Mouse (Mus musculus) forebrain, postnatal 0 days (tissue): ENCODE results near the gene Tra2b. TPM values are rescaled to one million over a fixed set of nuclear protein-coding genes. Genes with fewer than 3 reads are reported as not detected.
"Not testable (repeated sequence)": the region's sequence is repeated elsewhere in the genome, so short reads cannot be mapped to it uniquely, and the experiment has no call there.

Experiments used
- ATAC-seq: fragments of 200-750 bp; cut with Nextera tagmentation; 2 replicates; pipeline ENCODE4 v1.8.0; 2017; ENCODE audit warnings: mild to moderate bottlenecking, moderate library complexity
- DNase-seq: peaks from one replicate; pipeline ENCODE4 v3.0.0-alpha.2; 2015
- H3K27ac ChIP-seq: fragments of 300-500 bp; sonication (generic); 2 replicates; pipeline ENCODE4 v1.5.1; 2014; ENCODE audit warnings: low read depth, mild to moderate bottlenecking, antibody characterized with exemption, low read length, moderate library complexity, mixed read lengths
- H3K27me3 ChIP-seq: fragments of 300-500 bp; sonication (generic); 2 replicates; pipeline ENCODE4 v1.6.1; 2014; ENCODE audit warnings: mild to moderate bottlenecking, low read length, mixed read lengths; ENCODE audit not compliant: insufficient read depth
- H3K36me3 ChIP-seq: fragments of 300-500 bp; sonication (generic); 2 replicates; pipeline ENCODE4 v1.6.1; 2014; ENCODE audit warnings: mild to moderate bottlenecking, moderate library complexity; ENCODE audit not compliant: insufficient read depth
- H3K4me1 ChIP-seq: fragments of 300-500 bp; sonication (generic); 2 replicates; pipeline ENCODE4 v1.6.1; 2014; ENCODE audit warnings: antibody characterized with exemption; ENCODE audit not compliant: insufficient read depth
- H3K4me2 ChIP-seq: fragments of 300-500 bp; sonication (generic); 2 replicates; pipeline ENCODE4 v1.6.1; 2014; ENCODE audit warnings: low read depth, mild to moderate bottlenecking, moderate library complexity
- H3K4me3 ChIP-seq: fragments of 300-500 bp; sonication (generic); 2 replicates; pipeline ENCODE4 v1.5.1; 2014; ENCODE audit warnings: low read depth, low read length, mixed read lengths
- H3K9ac ChIP-seq: fragments of 300-500 bp; sonication (generic); 2 replicates; pipeline ENCODE4 v1.6.1; 2014; ENCODE audit warnings: mild to moderate bottlenecking
- H3K9me3 ChIP-seq: fragments of 300-500 bp; sonication (generic); 2 replicates; pipeline ENCODE4 v1.6.1; 2016; ENCODE audit warnings: low read length
- CTCF ChIP-seq: sonication (generic); IDR thresholded peaks from 2 replicates; pipeline ENCODE4 v1.5.1; 2016; ENCODE audit warnings: antibody characterized with exemption, control low read depth, low read depth
- WGBS: fragments of 180-500 bp; shearing (Covaris S2); extraction: QIAGEN DNeasy Blood & Tissue Kit; methylation state at CpG from one replicate; pipeline ENCODE4 v1.1.7; 2014; 5-methylcytosine and 5-hydroxymethylcytosine counted together
- polyA plus RNA-seq: library from polyadenylated mRNA; unstranded; fragments of >200 nt; fragmentation: Nextera tagmentation; extraction: Ambion mirVana; gene quantifications from 2 replicates; pipeline ENCODE4 v1.2.1, GENCODE M21; 2015
- total RNA-seq: library from RNA; depleted of rRNA; stranded (reverse); fragments of >200 nt; gene quantifications from 2 replicates; pipeline ENCODE4 v1.2.3, GENCODE M21; 2014; rRNA removed

The Tra2b gene
- total RNA-seq (185 and 216 TPM in 2 replicates), polyA plus RNA-seq (248 and 267 TPM in 2 replicates)

DNA sequence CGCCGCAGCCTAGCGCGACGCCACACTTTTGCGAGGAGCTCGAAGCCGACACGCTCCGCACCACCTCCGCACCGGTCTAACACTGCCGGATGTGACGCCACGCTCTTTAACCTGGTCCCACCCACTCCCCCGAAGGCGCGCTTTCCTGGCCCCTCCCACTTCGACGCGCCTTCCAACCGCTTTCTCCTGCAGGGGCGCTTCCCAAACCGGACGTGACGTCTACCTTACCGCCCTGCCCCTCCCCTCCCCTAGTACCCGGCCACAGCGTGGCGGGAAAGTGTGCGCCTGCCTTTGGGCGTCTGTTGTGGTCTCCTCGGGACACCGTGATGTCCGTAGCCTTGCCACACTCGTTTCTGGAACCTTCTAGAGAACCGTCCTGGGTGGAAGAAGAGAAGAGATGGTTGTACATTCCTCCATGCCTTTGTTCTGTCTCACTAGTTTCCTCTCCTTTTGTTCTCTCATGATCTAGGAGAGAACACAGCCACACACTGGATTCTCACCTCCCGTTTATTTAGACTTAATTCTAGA, at the start of gene Tra2b:
TSS of gene Tra2b (minus strand) at position 157 of the 528 bp plus-strand sequence.
- H3K4me3 ChIP-seq: peak within 1 kb of the TSS; percentile 87
- peak; percentile 99 for DNase-seq
- peaks cover 10% of the 10 kb centered on the region; the same call in 1 of the 2 replicates for H3K4me1 ChIP-seq
- peak; percentile 97 for ATAC-seq
- no peaks in the 10 kb centered on the region for H3K27me3 ChIP-seq
- peak within 1 kb of the TSS; percentile 93 for H3K9ac ChIP-seq
- H3K27ac ChIP-seq: peak within 1 kb of the TSS; percentile 97
- no peaks in the 10 kb centered on the region for H3K9me3 ChIP-seq
- WGBS: under 1% methylated on average over 33 of the region's 38 CpGs
- no peaks in the 10 kb centered on the region for H3K36me3 ChIP-seq
- peak; percentile 70 for TF ChIP-seq CTCF
- peak within 1 kb of the TSS; percentile 69 for H3K4me2 ChIP-seq

DNA sequence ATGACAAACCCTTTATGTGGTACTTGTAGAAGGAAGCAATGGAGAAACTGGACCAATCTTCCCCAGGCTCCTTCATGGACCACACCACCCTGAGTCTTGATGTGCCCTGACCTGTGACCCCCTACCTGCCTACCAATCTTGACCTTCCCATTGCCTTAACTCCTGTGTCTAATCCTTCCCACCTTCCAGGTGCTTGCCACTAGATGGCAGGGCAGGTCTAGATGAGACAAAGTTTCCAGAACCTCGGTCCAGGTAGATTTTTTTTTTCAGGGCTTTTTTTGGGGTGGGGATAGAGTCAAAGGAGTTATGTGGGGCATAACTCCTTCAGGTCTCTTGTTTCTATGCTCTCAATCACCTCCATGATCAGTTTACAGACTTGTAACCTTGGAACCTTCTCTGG, 44.8 kb upstream of the Tra2b start:
- Histone ChIP-seq H3K27me3 (no peaks in the 10 kb centered on the region), H3K4me2 (no peak overlapping the region), H3K27ac (no peak overlapping the region), H3K4me1 (no peaks in the 10 kb centered on the region), H3K4me3 (no peak overlapping the region), H3K9me3 (no peaks in the 10 kb centered on the region), H3K9ac (no peak overlapping the region), H3K36me3 (no peaks in the 10 kb centered on the region)
- 17% methylated on average over 1 of the region's 1 CpGs for WGBS
- peak; percentile 52 for DNase-seq
- TF ChIP-seq CTCF: peak; percentile 80
- ATAC-seq: no peak

DNA sequence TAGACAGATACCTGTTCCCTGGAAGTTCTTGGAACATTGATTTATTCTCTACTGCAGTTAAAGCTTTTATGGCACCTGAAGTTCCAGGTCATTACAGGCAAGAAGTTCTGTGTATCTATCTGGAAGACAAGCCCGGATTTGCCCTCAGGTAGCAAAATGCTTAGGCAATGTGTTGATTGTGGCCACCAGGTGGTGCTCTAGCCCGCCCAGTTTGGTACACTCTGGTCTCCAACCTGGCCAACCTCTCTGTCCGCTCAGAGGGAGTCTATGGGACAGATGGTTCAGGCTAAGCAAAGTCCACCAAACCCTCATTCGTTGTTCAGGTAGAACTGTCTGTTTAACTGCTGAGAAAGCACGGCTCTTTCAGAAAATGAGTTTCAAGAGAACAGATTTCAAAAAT, 36.8 kb upstream of the Tra2b start:
- H3K4me3 ChIP-seq: no peak overlapping the region
- no peak overlapping the region for H3K9ac ChIP-seq
- TF ChIP-seq CTCF: peak; percentile 88
- H3K4me2 ChIP-seq: no peak overlapping the region
- DNase-seq (peak; percentile 73), ATAC-seq (peak; percentile 29; the same call in 1 of the 2 replicates)
- no peaks in the 10 kb centered on the region for H3K4me1 ChIP-seq
- 29% methylated on average over 5 of the region's 5 CpGs for WGBS
- H3K36me3 ChIP-seq: no peaks in the 10 kb centered on the region
- no peak overlapping the region for H3K27ac ChIP-seq
- H3K9me3 ChIP-seq: no peaks in the 10 kb centered on the region
- H3K27me3 ChIP-seq: no peaks in the 10 kb centered on the region

DNA sequence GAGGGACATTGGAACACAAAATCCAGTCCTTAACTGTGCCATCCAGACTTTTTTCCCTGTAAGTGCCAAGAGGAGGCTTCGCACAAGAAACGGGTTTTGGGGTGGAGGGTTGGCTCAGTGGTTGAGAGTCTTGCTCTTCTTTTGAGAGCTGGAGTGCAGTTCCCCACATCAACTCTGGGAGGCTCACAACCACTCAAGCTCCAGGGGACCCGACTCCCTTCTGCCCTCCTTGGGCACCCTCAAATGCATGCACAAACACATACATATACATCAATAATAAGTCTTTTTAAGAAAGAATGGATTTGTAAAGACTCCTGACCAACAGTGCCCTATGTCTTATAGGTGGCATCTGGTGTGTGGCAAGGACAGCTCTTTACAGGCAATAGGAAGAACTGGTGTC, 35.6 kb upstream of the Tra2b start:
- Histone ChIP-seq H3K9ac (no peak overlapping the region), H3K27me3 (no peaks in the 10 kb centered on the region), H3K4me1 (no peaks in the 10 kb centered on the region), H3K9me3 (no peaks in the 10 kb centered on the region), H3K36me3 (no peaks in the 10 kb centered on the region), H3K4me2 (no peak overlapping the region), H3K27ac (no peak overlapping the region), H3K4me3 (no peak overlapping the region)
- peak; percentile 28; the same call in 1 of the 2 replicates for TF ChIP-seq CTCF
- no peak for ATAC-seq
- DNase-seq: no peak
- WGBS: 65% methylated on average over 3 of the region's 3 CpGs

DNA sequence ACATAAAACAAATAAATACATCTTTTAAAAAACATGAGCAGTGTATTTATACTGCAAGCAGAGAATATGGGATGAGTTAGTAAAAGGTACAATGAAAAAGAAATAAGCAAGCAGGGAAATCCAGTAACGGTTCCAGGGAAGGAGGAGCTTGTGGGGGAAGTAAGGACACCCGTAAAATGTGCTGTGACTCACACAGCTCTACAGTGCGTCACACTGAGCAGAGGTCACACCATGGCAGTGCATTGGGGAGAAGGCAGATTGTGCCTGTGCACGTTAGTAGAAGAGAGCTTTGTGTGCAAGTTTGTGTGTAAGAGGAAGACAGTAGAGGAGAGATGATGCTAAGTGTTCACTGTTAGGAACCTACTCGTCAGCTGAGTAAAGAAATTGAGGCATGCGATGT, 31.1 kb upstream of the Tra2b start:
- no peaks in the 10 kb centered on the region for H3K9me3 ChIP-seq
- H3K4me3 ChIP-seq: no peak overlapping the region
- no peaks in the 10 kb centered on the region for H3K4me1 ChIP-seq
- DNase-seq (no peak), ATAC-seq (no peak)
- H3K4me2 ChIP-seq: no peak overlapping the region
- WGBS: 72% methylated on average over 6 of the region's 6 CpGs
- H3K27ac ChIP-seq: no peak overlapping the region
- no peaks in the 10 kb centered on the region for H3K36me3 ChIP-seq
- no peak for TF ChIP-seq CTCF
- no peak overlapping the region for H3K9ac ChIP-seq
- H3K27me3 ChIP-seq: no peaks in the 10 kb centered on the region

DNA sequence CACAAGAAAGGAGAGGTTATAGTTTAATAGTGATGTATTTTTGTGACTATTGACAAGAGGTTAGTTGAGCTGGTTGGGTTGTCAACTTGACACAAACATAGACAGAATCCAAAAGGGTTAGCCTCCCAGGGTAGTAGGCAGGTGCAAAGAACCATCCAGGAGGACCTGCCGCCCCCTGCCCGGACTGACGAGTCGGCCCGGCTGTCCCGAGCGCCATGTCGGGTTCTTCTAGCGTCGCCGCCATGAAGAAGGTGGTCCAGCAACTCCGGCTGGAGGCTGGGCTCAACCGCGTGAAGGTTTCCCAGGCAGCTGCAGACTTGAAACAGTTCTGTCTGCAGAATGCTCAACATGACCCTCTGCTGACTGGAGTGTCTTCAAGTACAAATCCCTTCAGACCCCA, 29.0 kb upstream of the Tra2b start:
- not testable (repeated sequence) for H3K9ac ChIP-seq, H3K9me3 ChIP-seq, ATAC-seq, H3K27me3 ChIP-seq, DNase-seq, H3K4me2 ChIP-seq, H3K4me3 ChIP-seq, H3K4me1 ChIP-seq, H3K27ac ChIP-seq, H3K36me3 ChIP-seq
- 97% methylated on average over 14 of the region's 14 CpGs for WGBS

DNA sequence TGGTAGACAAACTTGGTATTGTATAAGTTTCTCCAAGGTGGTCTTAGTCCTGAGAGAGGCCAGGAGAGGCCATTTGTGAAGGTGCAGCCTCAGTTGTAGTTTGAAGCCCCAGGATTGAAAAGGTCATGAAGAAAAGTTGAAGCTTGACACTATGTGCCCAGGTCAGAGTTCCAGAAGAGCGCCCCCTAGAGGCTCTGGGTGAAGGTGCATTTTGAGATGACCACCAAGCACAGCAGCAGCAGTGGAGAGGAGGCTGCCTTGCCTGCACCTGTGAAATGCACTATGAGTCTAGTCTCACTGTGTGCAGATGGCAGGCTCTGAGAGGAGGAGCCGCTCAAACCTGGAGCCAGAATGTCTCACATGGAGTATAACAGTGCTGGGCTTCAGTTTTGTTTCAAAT, 27.8 kb upstream of the Tra2b start:
- peak; percentile 19 for TF ChIP-seq CTCF
- H3K27me3 ChIP-seq: no peaks in the 10 kb centered on the region
- no peak overlapping the region for H3K4me3 ChIP-seq
- no peaks in the 10 kb centered on the region for H3K4me1 ChIP-seq
- H3K9ac ChIP-seq: no peak overlapping the region
- H3K36me3 ChIP-seq: no peaks in the 10 kb centered on the region
- 51% methylated on average over 2 of the region's 2 CpGs for WGBS
- DNase-seq: no peak
- H3K27ac ChIP-seq: no peak overlapping the region
- H3K4me2 ChIP-seq: no peak overlapping the region
- H3K9me3 ChIP-seq: no peaks in the 10 kb centered on the region
- ATAC-seq: no peak
